ENCODE assay signal across 20 mouse cellular contexts in the genomic region with DNA sequence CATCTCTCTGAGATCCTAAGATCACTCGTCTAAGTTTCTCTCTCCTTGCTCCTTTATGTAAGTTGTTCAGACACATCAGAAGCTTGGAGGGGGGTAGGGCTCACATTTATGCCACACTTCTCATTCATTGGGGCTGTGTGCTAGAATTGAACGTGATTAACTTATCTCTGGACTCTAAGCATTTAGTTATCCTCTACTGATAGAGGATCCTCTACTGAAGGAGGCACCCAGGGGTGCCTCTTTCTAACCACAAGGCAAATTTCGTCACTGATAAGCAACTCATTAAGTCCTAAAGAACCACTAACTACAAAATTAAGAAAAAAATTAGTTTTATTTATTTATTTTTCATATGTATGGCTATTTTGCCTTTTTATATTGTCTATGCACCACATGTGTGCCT. TPM values are rescaled to one million over a fixed set of nuclear protein-coding genes. Genes with fewer than 3 reads are reported as not detected.
A peak's percentile ranks its signal among the peaks of the same experiment; 100 is the strongest.
DNase-seq lines count a peak whose midpoint lies in the region; ATAC-seq lines count a peak whose summit lies in the region.
"Had no signal": no experiment of that assay in that cellular context is flagged by ENCODE, and none has a peak within 500 bp of the region (broad histone marks: within the 10 kb centered on the region; RNA-seq: fewer than 3 reads in every experiment).

No protein-coding gene starts in this region.

- H3K27ac ChIP-seq in liver, embryonic 12.5 days: no peak overlapping the region
- no peak overlapping the region for H3K27ac ChIP-seq in liver, embryonic 16.5 days (ENCODE audit: low read length)
- no peak overlapping the region for H3K27ac ChIP-seq in heart, embryonic 11.5 days (ENCODE audit: low read depth, low read length)
- H3K27ac ChIP-seq in midbrain, embryonic 10.5 days (replicated peaks): no peak overlapping the region
- H3K27ac ChIP-seq: embryonic facial prominence, embryonic 12.5 days; forebrain, embryonic 12.5 days; heart, embryonic 10.5 days; heart, embryonic 15.5 days; hindbrain, embryonic 13.5 days; hindbrain, postnatal 0 days had no signal

- peak; percentile 81 for ATAC-seq in liver, embryonic 12.5 days
- peak; percentile 70 for ATAC-seq in liver, embryonic 16.5 days (ENCODE audit: low read depth)
- no peak for ATAC-seq in heart, embryonic 11.5 days (replicated peaks; ENCODE audit: insufficient number of reproducible peaks, low FRiP score, low TSS enrichment)
- ATAC-seq: forebrain, embryonic 16.5 days; hindbrain, postnatal 0 days had no signal

- WGBS in liver, embryonic 12.5 days (ENCODE audit: insufficient replicate concordance): 29% methylated on average over 3 of the region's 3 CpGs
- WGBS in liver, embryonic 16.5 days (ENCODE audit: insufficient replicate concordance): 19% methylated on average over 3 of the region's 3 CpGs
- WGBS in heart, embryonic 11.5 days (ENCODE audit: insufficient replicate concordance): 55% methylated on average over 3 of the region's 3 CpGs
- WGBS in midbrain, embryonic 10.5 days: 82% methylated on average over 3 of the region's 3 CpGs

- no peaks in the 10 kb centered on the region for H3K27me3 ChIP-seq in liver, embryonic 12.5 days (replicated peaks)
- no peaks in the 10 kb centered on the region for H3K27me3 ChIP-seq in liver, embryonic 16.5 days (ENCODE audit: control insufficient read depth, insufficient read depth, low read depth, low read length)
- H3K27me3 ChIP-seq in heart, embryonic 11.5 days (ENCODE audit: control insufficient read depth, insufficient read depth, low read length): no peaks in the 10 kb centered on the region
- H3K27me3 ChIP-seq in midbrain, embryonic 10.5 days (ENCODE audit: low read depth, poor library complexity, severe bottlenecking): no peaks in the 10 kb centered on the region
- H3K27me3 ChIP-seq: embryonic facial prominence, embryonic 12.5 days; forebrain, embryonic 12.5 days; heart, embryonic 15.5 days; hindbrain, embryonic 13.5 days had no signal

- H3K4me2 ChIP-seq in liver, embryonic 12.5 days: peak overlapping the region; percentile 19
- H3K4me2 ChIP-seq in liver, embryonic 16.5 days (ENCODE audit: low read depth, low read length): 0 out of 2 replicates have a peak overlapping the region, but pooled peaks have one; percentile 0
- H3K4me2 ChIP-seq in heart, embryonic 11.5 days: no peak overlapping the region
- H3K4me2 ChIP-seq: embryonic facial prominence, embryonic 12.5 days; forebrain, embryonic 12.5 days; heart, embryonic 15.5 days; hindbrain, embryonic 13.5 days had no signal

- H3K9me3 ChIP-seq in liver, embryonic 12.5 days (replicated peaks): no peaks in the 10 kb centered on the region
- no peaks in the 10 kb centered on the region for H3K9me3 ChIP-seq in liver, embryonic 16.5 days (replicated peaks; ENCODE audit: control insufficient read depth, low read length)
- H3K9me3 ChIP-seq in heart, embryonic 11.5 days (replicated peaks; ENCODE audit: control insufficient read depth, low read length): no peaks in the 10 kb centered on the region
- no peaks in the 10 kb centered on the region for H3K9me3 ChIP-seq in midbrain, embryonic 10.5 days (replicated peaks)
- H3K9me3 ChIP-seq: embryonic facial prominence, embryonic 12.5 days; forebrain, embryonic 12.5 days; heart, embryonic 10.5 days; heart, embryonic 15.5 days; hindbrain, embryonic 13.5 days had no signal

- no peak overlapping the region for H3K4me3 ChIP-seq in liver, embryonic 12.5 days
- no peak overlapping the region for H3K4me3 ChIP-seq in liver, embryonic 16.5 days (ENCODE audit: low read depth, low read length)
- no peak overlapping the region for H3K4me3 ChIP-seq in heart, embryonic 11.5 days (ENCODE audit: low read depth, low read length)
- H3K4me3 ChIP-seq in midbrain, embryonic 10.5 days: no peak overlapping the region
- H3K4me3 ChIP-seq: embryonic facial prominence, embryonic 12.5 days; forebrain, embryonic 12.5 days; heart, embryonic 10.5 days; heart, embryonic 15.5 days; hindbrain, embryonic 13.5 days had no signal

- H3K36me3 ChIP-seq in liver, embryonic 12.5 days: peaks cover 29% of the 10 kb centered on the region
- H3K36me3 ChIP-seq in liver, embryonic 16.5 days (ENCODE audit: control insufficient read depth, insufficient read depth): peaks cover 5% of the 10 kb centered on the region; the same call in 1 of the 2 replicates
- H3K36me3 ChIP-seq in heart, embryonic 11.5 days (ENCODE audit: control insufficient read depth, insufficient read depth, low read length): peaks cover 3% of the 10 kb centered on the region; the same call in 1 of the 2 replicates
- H3K36me3 ChIP-seq in midbrain, embryonic 10.5 days: peaks cover 13% of the 10 kb centered on the region
- H3K36me3 ChIP-seq: embryonic facial prominence, embryonic 12.5 days had no signal

- DNase-seq in c-Kit-positive CD71-positive TER-119-negative erythroid progenitor cells, embryonic 14.5 days (ENCODE audit: low read depth): peak; percentile 32
- DNase-seq in kidney, postnatal 25 days: no peak
- DNase-seq in midbrain, embryonic 10.5 days (ENCODE audit: low spot score): no peak
- DNase-seq: adrenal gland, postnatal 14 days; cerebellum, adult 11 months; cerebellum, adult 8-10 months; cerebellum, postnatal 25 days; gastrocnemius, postnatal 10 days; heart, adult 18-20 months; heart, postnatal 14 days had no signal

- H3K4me1 ChIP-seq in liver, embryonic 12.5 days: peaks cover 30% of the 10 kb centered on the region
- H3K4me1 ChIP-seq in liver, embryonic 16.5 days (ENCODE audit: control insufficient read depth, low read depth, low read length): peaks cover 9% of the 10 kb centered on the region
- H3K4me1 ChIP-seq in heart, embryonic 11.5 days (ENCODE audit: control insufficient read depth, insufficient read depth, low read length): no peaks in the 10 kb centered on the region
- H3K4me1 ChIP-seq in midbrain, embryonic 10.5 days: no peaks in the 10 kb centered on the region
- H3K4me1 ChIP-seq: embryonic facial prominence, embryonic 12.5 days; forebrain, embryonic 12.5 days; heart, embryonic 10.5 days; hindbrain, embryonic 13.5 days had no signal

- no peak overlapping the region for H3K9ac ChIP-seq in liver, embryonic 12.5 days
- H3K9ac ChIP-seq in liver, embryonic 16.5 days (ENCODE audit: low read depth, low read length): no peak overlapping the region
- H3K9ac ChIP-seq in heart, embryonic 11.5 days (ENCODE audit: low read depth, low read length): no peak overlapping the region
- H3K9ac ChIP-seq: embryonic facial prominence, embryonic 12.5 days; forebrain, embryonic 12.5 days; heart, embryonic 15.5 days; hindbrain, embryonic 13.5 days had no signal

RNA-seq across cellular contexts. Expression of gene Kat2b, which starts 55.5 kb away (rescaled TPM):
- 4.9 and 5.1 TPM in 2 replicates for polyA plus RNA-seq in liver, embryonic 12.5 days (2016; fragmentation: Nextera tagmentation; extraction: Ambion mirVana)
- 5.2 and 5.3 TPM in 2 replicates for polyA plus RNA-seq in liver, embryonic 16.5 days (2015; fragmentation: Nextera tagmentation; extraction: Ambion mirVana)
- 11.0 and 14.0 TPM in 2 replicates for polyA plus RNA-seq in heart, embryonic 11.5 days (2014; fragmentation: Nextera tagmentation; extraction: Ambion mirVana)
- 2.6 and 3.1 TPM in 2 replicates for polyA plus RNA-seq in midbrain, embryonic 10.5 days (2016; fragmentation: Nextera tagmentation; extraction: Ambion mirVana)
